Mouse (Mus musculus): ENCODE measurements around the gene Lzts3. TPM values are rescaled to one million over a fixed set of nuclear protein-coding genes. Genes with fewer than 3 reads are reported as not detected.

Gene Lzts3
- polyA plus RNA-seq, 1 experiment, result not detected

DNA sequence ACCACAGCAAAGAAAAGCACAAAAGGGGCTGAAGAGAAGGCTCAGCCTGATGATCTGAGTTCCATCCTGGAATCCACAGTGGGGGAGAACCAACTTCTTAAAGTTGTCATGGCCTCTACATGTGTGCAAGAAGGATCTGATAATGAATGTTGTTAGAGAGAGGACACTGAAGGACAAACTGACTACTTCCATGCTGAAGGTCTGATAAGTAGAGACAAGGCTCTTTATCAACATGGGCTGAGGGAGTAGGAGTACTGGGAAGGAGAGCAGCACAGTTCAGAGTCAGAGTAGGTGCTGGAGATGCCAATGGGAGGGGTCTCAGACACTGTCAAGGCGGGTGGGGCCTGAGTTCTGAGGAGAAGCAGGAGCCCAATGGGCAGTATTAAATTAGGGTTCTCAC is 47.0 kb downstream of the Lzts3 start:
- TF ChIP-seq CTCF (IDR thresholded peaks at IDR 0.05; ENCODE audit: insufficient read depth, low read depth, low read length) (no peak), POLR2A (IDR thresholded peaks at IDR 0.05; ENCODE audit: insufficient read depth, low read depth, low read length) (no peak)
- no peak overlapping the region for H3K27ac ChIP-seq (ENCODE audit: insufficient read depth, low read depth, low read length)
- WGBS, result 89% methylated on average over 1 of the region's 1 CpGs
- H3K4me1 ChIP-seq (ENCODE audit: control insufficient read depth, insufficient read depth, low read length), result no peaks in the 10 kb centered on the region
- no peak overlapping the region for H3K4me3 ChIP-seq (ENCODE audit: insufficient read depth, low read depth, low read length)

DNA sequence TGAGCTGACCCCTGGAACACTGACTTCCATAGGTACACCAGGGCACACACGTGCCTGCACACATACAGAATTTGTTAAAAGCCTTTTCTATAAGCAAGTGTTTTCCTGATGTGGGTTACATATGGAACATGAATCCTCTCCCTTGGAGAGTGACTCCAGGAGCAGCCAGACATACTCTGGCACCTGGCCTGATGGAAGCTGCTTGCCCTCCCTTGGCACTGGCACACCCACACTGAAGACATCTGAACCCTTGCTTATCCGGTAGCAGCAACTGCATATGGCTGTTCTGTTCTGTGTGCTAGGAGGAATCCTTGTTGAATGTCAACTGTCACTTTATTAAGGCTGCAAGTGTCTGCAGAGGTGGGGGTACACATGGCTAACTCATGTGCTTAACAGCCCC is 51.6 kb downstream of the Lzts3 start:
- WGBS, result 86% methylated on average over 2 of the region's 2 CpGs
- TF ChIP-seq POLR2A (IDR thresholded peaks at IDR 0.05; ENCODE audit: insufficient read depth, low read depth, low read length), result no peak
- no peak for TF ChIP-seq CTCF (IDR thresholded peaks at IDR 0.05; ENCODE audit: insufficient read depth, low read depth, low read length)
- Histone ChIP-seq H3K27ac (ENCODE audit: insufficient read depth, low read depth, low read length) (no peak overlapping the region), H3K4me1 (ENCODE audit: control insufficient read depth, insufficient read depth, low read length) (peaks cover 6% of the 10 kb centered on the region), H3K4me3 (ENCODE audit: insufficient read depth, low read depth, low read length) (no peak overlapping the region)

DNA sequence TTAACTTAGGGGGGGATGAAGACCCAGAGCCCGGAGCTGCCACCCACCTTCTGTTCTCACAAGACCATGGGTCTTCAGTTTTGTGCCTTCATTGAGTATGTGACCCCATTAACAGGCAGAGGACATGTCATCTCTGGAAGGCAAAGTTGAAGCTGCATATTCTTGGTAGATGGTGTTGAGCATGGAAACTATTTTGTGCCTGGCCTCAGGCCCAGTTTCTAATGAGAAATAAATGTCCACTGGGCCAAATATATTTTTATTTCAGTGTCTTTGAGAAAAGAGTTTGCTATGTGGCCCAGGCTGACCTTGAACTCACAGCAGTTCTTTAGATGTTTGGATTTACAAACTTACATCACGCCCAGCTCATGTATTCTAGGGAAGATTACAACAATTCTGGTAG is 52.8 kb downstream of the Lzts3 start:
- H3K27ac ChIP-seq (ENCODE audit: insufficient read depth, low read depth, low read length), result no peak overlapping the region
- no peak for TF ChIP-seq POLR2A (IDR thresholded peaks at IDR 0.05; ENCODE audit: insufficient read depth, low read depth, low read length)
- TF ChIP-seq CTCF (IDR thresholded peaks at IDR 0.05; ENCODE audit: insufficient read depth, low read depth, low read length), result no peak
- 97% methylated on average over 2 of the region's 2 CpGs for whole genome bisulfite sequencing
- H3K4me3 ChIP-seq (ENCODE audit: insufficient read depth, low read depth, low read length), result no peak overlapping the region
- peaks cover 6% of the 10 kb centered on the region for H3K4me1 ChIP-seq (ENCODE audit: control insufficient read depth, insufficient read depth, low read length)

DNA sequence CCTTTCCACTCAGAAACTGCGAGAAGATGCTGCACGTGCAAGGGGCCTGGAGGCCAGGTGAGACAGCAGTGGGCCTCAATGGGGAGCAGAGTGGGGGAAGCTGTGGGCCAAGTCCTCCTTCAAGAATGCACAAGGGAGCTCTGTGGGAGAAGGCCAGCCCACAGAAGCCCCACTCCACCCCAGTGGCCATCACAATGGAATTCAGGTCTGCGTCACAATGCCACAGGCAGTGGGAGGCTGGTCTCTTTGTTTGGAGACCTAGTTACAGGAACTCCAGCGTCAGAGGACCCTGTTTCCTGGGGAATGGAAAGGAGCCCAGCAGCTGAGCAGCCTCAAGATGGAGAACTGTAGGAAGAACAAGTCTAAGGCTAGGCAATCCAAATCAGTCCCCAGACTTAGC is 53.4 kb downstream of the Lzts3 start:
- Histone ChIP-seq H3K4me3 (ENCODE audit: insufficient read depth, low read depth, low read length) (no peak overlapping the region), H3K4me1 (ENCODE audit: control insufficient read depth, insufficient read depth, low read length) (peaks cover 6% of the 10 kb centered on the region), H3K27ac (ENCODE audit: insufficient read depth, low read depth, low read length) (no peak overlapping the region)
- no peak for TF ChIP-seq CTCF (IDR thresholded peaks at IDR 0.05; ENCODE audit: insufficient read depth, low read depth, low read length)
- TF ChIP-seq POLR2A (IDR thresholded peaks at IDR 0.05; ENCODE audit: insufficient read depth, low read depth, low read length), result no peak
- 62% methylated on average over 4 of the region's 4 CpGs for WGBS

DNA sequence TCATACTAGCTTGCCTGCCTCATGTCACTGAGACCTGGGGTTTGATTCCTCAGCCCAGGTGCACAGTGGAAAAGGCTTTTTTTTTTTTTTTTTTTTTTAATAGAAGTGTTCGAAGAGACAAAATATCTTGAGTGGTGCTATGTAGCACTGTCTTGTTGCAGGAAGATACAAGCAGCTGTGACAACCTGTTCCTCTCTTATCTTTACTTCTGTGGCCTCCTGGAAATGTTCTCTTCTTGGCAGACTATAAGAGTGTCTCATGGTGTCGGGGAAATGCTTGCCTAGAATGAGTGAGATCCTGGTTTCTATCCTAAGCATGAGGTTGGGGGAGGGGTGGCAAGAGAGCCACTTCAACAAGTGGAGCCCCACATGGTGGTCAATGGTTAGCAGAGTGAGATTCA is 54.2 kb downstream of the Lzts3 start:
- H3K4me1 ChIP-seq (ENCODE audit: control insufficient read depth, insufficient read depth, low read length), result peaks cover 6% of the 10 kb centered on the region
- WGBS, result 77% methylated on average over 2 of the region's 2 CpGs

DNA sequence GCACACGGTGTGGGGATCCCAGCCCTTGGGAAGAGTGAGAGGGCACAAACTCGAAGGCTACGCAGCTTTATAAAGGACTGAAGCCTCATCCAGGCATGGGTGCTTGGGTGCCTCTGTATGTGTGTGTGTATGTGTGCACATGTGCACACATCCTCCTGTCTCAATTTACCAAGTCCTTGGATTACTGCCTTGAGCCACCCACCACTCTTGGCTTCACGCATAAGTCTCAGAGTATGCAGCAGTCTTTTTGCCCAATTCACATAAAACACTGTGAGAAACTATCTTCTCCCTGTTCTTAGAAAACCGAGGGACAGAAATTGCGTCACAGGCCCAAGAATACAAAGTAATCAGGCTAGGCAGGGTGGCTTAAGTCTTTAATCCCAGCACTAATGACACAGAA is 56.6 kb downstream of the Lzts3 start:
- WGBS, result 88% methylated on average over 6 of the region's 6 CpGs
- TF ChIP-seq POLR2A (IDR thresholded peaks at IDR 0.05; ENCODE audit: insufficient read depth, low read depth, low read length) (no peak), CTCF (IDR thresholded peaks at IDR 0.05; ENCODE audit: insufficient read depth, low read depth, low read length) (no peak)
- H3K4me3 ChIP-seq (ENCODE audit: insufficient read depth, low read depth, low read length), result no peak overlapping the region
- H3K4me1 ChIP-seq (ENCODE audit: control insufficient read depth, insufficient read depth, low read length), result peaks cover 9% of the 10 kb centered on the region
- H3K27ac ChIP-seq (ENCODE audit: insufficient read depth, low read depth, low read length), result no peak overlapping the region

More for the DNA sequence above, 54.2 kb downstream of the Lzts3 start:
- Histone ChIP-seq H3K27ac (ENCODE audit: insufficient read depth, low read depth, low read length) (no peak overlapping the region), H3K4me3 (ENCODE audit: insufficient read depth, low read depth, low read length) (no peak overlapping the region)
- no peak for TF ChIP-seq POLR2A (IDR thresholded peaks at IDR 0.05; ENCODE audit: insufficient read depth, low read depth, low read length)
- TF ChIP-seq CTCF (IDR thresholded peaks at IDR 0.05; ENCODE audit: insufficient read depth, low read depth, low read length), result no peak

DNA sequence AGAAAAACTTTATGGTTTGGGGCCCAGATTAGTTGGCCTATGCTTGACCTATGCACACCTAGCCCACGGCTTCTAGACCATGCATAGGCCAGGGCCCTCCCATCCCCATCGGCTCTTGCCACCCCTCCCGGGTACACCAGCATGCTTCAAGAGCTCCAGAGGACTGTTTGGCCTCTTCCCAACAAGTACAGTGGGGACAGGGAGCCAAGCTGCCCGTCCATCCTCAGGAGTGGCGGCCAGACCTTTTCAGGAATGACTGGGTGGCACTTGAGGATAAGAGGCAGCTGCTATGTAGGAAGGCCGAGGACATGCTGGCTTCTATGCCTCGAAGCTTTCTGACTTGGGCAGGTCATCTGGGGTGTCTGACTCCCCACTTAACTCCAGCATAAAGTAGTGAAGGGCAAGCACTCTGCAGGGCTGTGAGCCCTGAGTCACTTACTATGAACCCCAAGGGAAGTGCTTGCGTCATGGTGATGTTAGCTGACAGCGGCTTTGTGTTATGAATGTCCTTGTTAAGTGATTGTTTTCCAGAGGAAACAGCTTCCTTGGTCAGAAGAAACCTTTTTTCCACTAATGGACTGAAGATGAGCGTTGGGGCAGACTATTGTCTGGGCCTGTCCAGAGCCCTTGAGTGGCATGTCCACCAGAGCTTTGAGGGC is 58.6 kb downstream of the Lzts3 start:
- 85% methylated on average over 10 of the region's 10 CpGs for WGBS
- no peak overlapping the region for H3K27ac ChIP-seq (ENCODE audit: insufficient read depth, low read depth, low read length)
- TF ChIP-seq CTCF (IDR thresholded peaks at IDR 0.05; ENCODE audit: insufficient read depth, low read depth, low read length) (no peak), POLR2A (IDR thresholded peaks at IDR 0.05; ENCODE audit: insufficient read depth, low read depth, low read length) (no peak)
- H3K4me1 ChIP-seq (ENCODE audit: control insufficient read depth, insufficient read depth, low read length), result peaks cover 22% of the 10 kb centered on the region
- H3K4me3 ChIP-seq (ENCODE audit: insufficient read depth, low read depth, low read length), result no peak overlapping the region

Other genes with a start within 250 kb of the Lzts3 start
- gene Cpxm1, start 245.2 kb downstream of the Lzts3 start, polyA plus RNA-seq (2012; ENCODE audit: insufficient read depth, insufficient read length, low replicate concordance, missing spikeins), result not detected in 2 replicates
- not detected in 2 replicates for gene Gm28372, start 237.6 kb downstream of the Lzts3 start, polyA plus RNA-seq (2012; ENCODE audit: insufficient read depth, insufficient read length, low replicate concordance, missing spikeins)
- gene 1700020A23Rik, start 237.5 kb downstream of the Lzts3 start, polyA plus RNA-seq (2012; ENCODE audit: insufficient read depth, insufficient read length, low replicate concordance, missing spikeins), result not detected in 2 replicates
- not detected in 2 replicates for gene Tmem239, start 236.3 kb downstream of the Lzts3 start, polyA plus RNA-seq (2012; ENCODE audit: insufficient read depth, insufficient read length, low replicate concordance, missing spikeins)
- not detected in 2 replicates for gene Vps16, start 218.5 kb downstream of the Lzts3 start, polyA plus RNA-seq (2012; ENCODE audit: insufficient read depth, insufficient read length, low replicate concordance, missing spikeins)
- gene Pced1a, start 218.1 kb downstream of the Lzts3 start, polyA plus RNA-seq (2012; ENCODE audit: insufficient read depth, insufficient read length, low replicate concordance, missing spikeins), result not detected in 2 replicates
- gene Ptpra, start 192.5 kb downstream of the Lzts3 start, polyA plus RNA-seq (2012; ENCODE audit: insufficient read depth, insufficient read length, low replicate concordance, missing spikeins), result not detected in 2 replicates
- gene Mrps26, start 79.1 kb downstream of the Lzts3 start, polyA plus RNA-seq (2012; ENCODE audit: insufficient read depth, insufficient read length, low replicate concordance, missing spikeins), result 295 TPM in 1 of 2 replicates, not detected in the other
- not detected in 2 replicates for gene Oxt, start 66.6 kb downstream of the Lzts3 start, polyA plus RNA-seq (2012; ENCODE audit: insufficient read depth, insufficient read length, low replicate concordance, missing spikeins)
- not detected in 2 replicates for gene Avp, start 60.2 kb downstream of the Lzts3 start, polyA plus RNA-seq (2012; ENCODE audit: insufficient read depth, insufficient read length, low replicate concordance, missing spikeins)
- gene Fastkd5, start 12.8 kb downstream of the Lzts3 start, polyA plus RNA-seq (2012; ENCODE audit: insufficient read depth, insufficient read length, low replicate concordance, missing spikeins), result not detected in 2 replicates
- gene Ubox5, start 12.8 kb downstream of the Lzts3 start, polyA plus RNA-seq (2012; ENCODE audit: insufficient read depth, insufficient read length, low replicate concordance, missing spikeins), result not detected in 2 replicates
- not detected in 2 replicates for gene Ddrgk1, start 21.9 kb upstream of the Lzts3 start, polyA plus RNA-seq (2012; ENCODE audit: insufficient read depth, insufficient read length, low replicate concordance, missing spikeins)
- gene Itpa, start 24.8 kb upstream of the Lzts3 start, polyA plus RNA-seq (2012; ENCODE audit: insufficient read depth, insufficient read length, low replicate concordance, missing spikeins), result not detected in 2 replicates
- gene Slc4a11, start 54.7 kb upstream of the Lzts3 start, polyA plus RNA-seq (2012; ENCODE audit: insufficient read depth, insufficient read length, low replicate concordance, missing spikeins), result not detected in 2 replicates